Mouse (Mus musculus): ENCODE measurements at regions not wholly inside any gene's neighbourhood (a gene's known extent, or its start where the extent isn't known, plus 50 kb on each side); places are given as distances from the start of the nearest gene placed in this dataset.

- TF ChIP-seq CTCF (IDR thresholded peaks at IDR 0.05; ENCODE audit: control insufficient read depth, insufficient read depth, insufficient read length) (no peak), CEBPB (IDR thresholded peaks at IDR 0.05; ENCODE audit: low read depth) (no peak), MAX (IDR thresholded peaks at IDR 0.05) (no peak)
These were observed 170.7 kb upstream of the 4933412E24Rik start for GRCm38 (mm10) chr15:60187002-60187715.

Data from C2C12 (cell line).